Mouse (Mus musculus): ENCODE results near the gene Ddx52. TPM values are rescaled to one million over a fixed set of nuclear protein-coding genes. Genes with fewer than 3 reads are reported as not detected.

Gene Ddx52
- polyA plus RNA-seq, 1 experiment from 2014 or later: 24.1 TPM

- 70% methylated on average over 10 of the region's 10 CpGs for WGBS
- ATAC-seq (ENCODE audit: insufficient number of reproducible peaks, low FRiP score): no peak
- Histone ChIP-seq H3K27ac (ENCODE audit: poor library complexity, severe bottlenecking) (no peak overlapping the region), H3K27me3 (replicated peaks) (no peaks in the 10 kb centered on the region; the same call in 1 of the 2 replicates), H3K4me3 (no peak overlapping the region), H3K4me2 (no peak overlapping the region), H3K9me3 (replicated peaks) (no peaks in the 10 kb centered on the region), H3K36me3 (no peaks in the 10 kb centered on the region), H3K4me1 (replicated peaks) (no peaks in the 10 kb centered on the region), H3K9ac (no peak overlapping the region)
Observed at GRCm38 (mm10) chr11:83932506-83933106, 9.3 kb upstream of the Ddx52 start.

- H3K9me3 ChIP-seq (replicated peaks): no peaks in the 10 kb centered on the region
- H3K36me3 ChIP-seq: no peaks in the 10 kb centered on the region
- 88% methylated on average over 4 of the region's 4 CpGs for WGBS
Observed at GRCm38 (mm10) chr11:83933376-83933775, 8.5 kb upstream of the Ddx52 start.

GRCm38 (mm10) chr11:83935986-83936665, 5.7 kb upstream of the Ddx52 start:
- H3K4me3 ChIP-seq: no peak overlapping the region
- no peaks in the 10 kb centered on the region for H3K9me3 ChIP-seq (replicated peaks)
- 0 out of 2 replicates have a peak, but pooled peaks have one; percentile 36 for ATAC-seq (ENCODE audit: insufficient number of reproducible peaks, low FRiP score)
- no peaks in the 10 kb centered on the region for H3K36me3 ChIP-seq
- peaks cover 12% of the 10 kb centered on the region; the same call in 1 of the 2 replicates for H3K27me3 ChIP-seq (replicated peaks)
- no peak overlapping the region for H3K4me2 ChIP-seq
- WGBS: 19% methylated on average over 7 of the region's 7 CpGs
- H3K27ac ChIP-seq (ENCODE audit: poor library complexity, severe bottlenecking): no peak overlapping the region
- H3K9ac ChIP-seq: no peak overlapping the region
- no peaks in the 10 kb centered on the region for H3K4me1 ChIP-seq (replicated peaks)

More at GRCm38 (mm10) chr11:83933376-83933775, 8.5 kb upstream of the Ddx52 start:
- Histone ChIP-seq H3K27me3 (replicated peaks) (no peaks in the 10 kb centered on the region; the same call in 1 of the 2 replicates), H3K4me2 (no peak overlapping the region), H3K4me3 (no peak overlapping the region), H3K27ac (ENCODE audit: poor library complexity, severe bottlenecking) (no peak overlapping the region), H3K4me1 (replicated peaks) (no peaks in the 10 kb centered on the region), H3K9ac (no peak overlapping the region)
- no peak for ATAC-seq (ENCODE audit: insufficient number of reproducible peaks, low FRiP score)

GRCm38 (mm10) chr11:83938556-83938955, 3.3 kb upstream of the Ddx52 start:
- peaks cover 4% of the 10 kb centered on the region; the same call in 1 of the 2 replicates for H3K36me3 ChIP-seq
- H3K4me2 ChIP-seq: no peak overlapping the region
- H3K9ac ChIP-seq: no peak overlapping the region
- peaks cover 8% of the 10 kb centered on the region for H3K4me1 ChIP-seq (replicated peaks)
- peaks cover 12% of the 10 kb centered on the region; the same call in 1 of the 2 replicates for H3K27me3 ChIP-seq (replicated peaks)
- 72% methylated on average over 8 of the region's 8 CpGs for WGBS
- no peak overlapping the region for H3K27ac ChIP-seq (ENCODE audit: poor library complexity, severe bottlenecking)
- no peak for ATAC-seq (ENCODE audit: insufficient number of reproducible peaks, low FRiP score)
- H3K9me3 ChIP-seq (replicated peaks): no peaks in the 10 kb centered on the region
- H3K4me3 ChIP-seq: no peak overlapping the region

- 88% methylated on average over 2 of the region's 2 CpGs for WGBS
- no peak for ATAC-seq (ENCODE audit: insufficient number of reproducible peaks, low FRiP score)
- peaks cover 88% of the 10 kb centered on the region for H3K36me3 ChIP-seq
Observed at GRCm38 (mm10) chr11:83956822-83957221, 15.0 kb downstream of the Ddx52 start.

GRCm38 (mm10) chr11:83961983-83962382, 20.1 kb downstream of the Ddx52 start:
- Histone ChIP-seq H3K36me3 (peaks cover 47% of the 10 kb centered on the region), H3K9ac (no peak overlapping the region), H3K27me3 (replicated peaks) (no peaks in the 10 kb centered on the region), H3K4me3 (no peak overlapping the region), H3K27ac (ENCODE audit: poor library complexity, severe bottlenecking) (no peak overlapping the region), H3K4me2 (no peak overlapping the region), H3K4me1 (replicated peaks) (peaks cover 3% of the 10 kb centered on the region; the same call in 1 of the 2 replicates), H3K9me3 (replicated peaks) (no peaks in the 10 kb centered on the region)
- WGBS: 81% methylated on average over 3 of the region's 3 CpGs
- no peak for ATAC-seq (ENCODE audit: insufficient number of reproducible peaks, low FRiP score)

More at GRCm38 (mm10) chr11:83956822-83957221, 15.0 kb downstream of the Ddx52 start:
- no peak overlapping the region for H3K27ac ChIP-seq (ENCODE audit: poor library complexity, severe bottlenecking)
- no peak overlapping the region for H3K4me3 ChIP-seq
- no peaks in the 10 kb centered on the region for H3K9me3 ChIP-seq (replicated peaks)
- H3K4me1 ChIP-seq (replicated peaks): no peaks in the 10 kb centered on the region
- no peak overlapping the region for H3K9ac ChIP-seq
- no peaks in the 10 kb centered on the region for H3K27me3 ChIP-seq (replicated peaks)
- H3K4me2 ChIP-seq: no peak overlapping the region

GRCm38 (mm10) chr11:83963991-83964921, 22.4 kb downstream of the Ddx52 start, which contains the start of gene Synrg:
Synrg (plus strand) TSS chr11:83964428.
- Histone ChIP-seq H3K9me3 (replicated peaks) (no peaks in the 10 kb centered on the region), H3K9ac (peak within 1 kb of the TSS; percentile 94), H3K27ac (ENCODE audit: poor library complexity, severe bottlenecking) (peak within 1 kb of the TSS; percentile 84), H3K4me1 (replicated peaks) (peaks cover 7% of the 10 kb centered on the region), H3K27me3 (replicated peaks) (no peaks in the 10 kb centered on the region), H3K36me3 (peaks cover 31% of the 10 kb centered on the region), H3K4me3 (peak within 1 kb of the TSS; percentile 96), H3K4me2 (peak within 1 kb of the TSS; percentile 77)
- WGBS: 2% methylated on average over 58 of the region's 76 CpGs
- ATAC-seq (ENCODE audit: insufficient number of reproducible peaks, low FRiP score): peak; percentile 95

- 48% methylated on average over 8 of the region's 8 CpGs for WGBS
- Histone ChIP-seq H3K36me3 (peaks cover 10% of the 10 kb centered on the region), H3K4me3 (no peak overlapping the region), H3K27me3 (replicated peaks) (no peaks in the 10 kb centered on the region), H3K9me3 (replicated peaks) (no peaks in the 10 kb centered on the region), H3K27ac (ENCODE audit: poor library complexity, severe bottlenecking) (no peak overlapping the region), H3K4me1 (replicated peaks) (peaks cover 7% of the 10 kb centered on the region), H3K9ac (no peak overlapping the region), H3K4me2 (no peak overlapping the region)
- ATAC-seq (ENCODE audit: insufficient number of reproducible peaks, low FRiP score): no peak
Observed at GRCm38 (mm10) chr11:83967436-83968204, 25.8 kb downstream of the Ddx52 start.

- Histone ChIP-seq H3K36me3 (peaks cover 15% of the 10 kb centered on the region), H3K4me1 (replicated peaks) (peaks cover 7% of the 10 kb centered on the region), H3K9ac (no peak overlapping the region), H3K27ac (ENCODE audit: poor library complexity, severe bottlenecking) (no peak overlapping the region), H3K27me3 (replicated peaks) (no peaks in the 10 kb centered on the region), H3K9me3 (replicated peaks) (no peaks in the 10 kb centered on the region), H3K4me2 (no peak overlapping the region), H3K4me3 (no peak overlapping the region)
- ATAC-seq (ENCODE audit: insufficient number of reproducible peaks, low FRiP score): no peak
- 80% methylated on average over 6 of the region's 6 CpGs for WGBS
Observed at GRCm38 (mm10) chr11:83968205-83968575, 26.3 kb downstream of the Ddx52 start.

GRCm38 (mm10) chr11:83969040-83969439, 27.2 kb downstream of the Ddx52 start:
- no peak for ATAC-seq (ENCODE audit: insufficient number of reproducible peaks, low FRiP score)
- Histone ChIP-seq H3K4me3 (no peak overlapping the region), H3K4me2 (no peak overlapping the region), H3K27me3 (replicated peaks) (no peaks in the 10 kb centered on the region), H3K9ac (no peak overlapping the region), H3K36me3 (peaks cover 18% of the 10 kb centered on the region), H3K4me1 (replicated peaks) (peaks cover 4% of the 10 kb centered on the region; the same call in 1 of the 2 replicates), H3K9me3 (replicated peaks) (no peaks in the 10 kb centered on the region), H3K27ac (ENCODE audit: poor library complexity, severe bottlenecking) (no peak overlapping the region)
- 92% methylated on average over 3 of the region's 3 CpGs for WGBS

Data from heart, embryonic 12.5 days (tissue).